Mouse (Mus musculus): Measurements from ENCODE around the gene Gm44965. TPM values are rescaled to one million over a fixed set of nuclear protein-coding genes. Genes with fewer than 3 reads are reported as not detected.
A peak's percentile ranks its signal among the peaks of the same experiment; 100 is the strongest.

Gm44965 gene
- polyA plus RNA-seq (2015; fragmentation: Nextera tagmentation; extraction: Ambion mirVana): not detected in 2 replicates

- WGBS: 4% methylated on average over 45 of the region's 45 CpGs
- Histone ChIP-seq H3K27ac (peak within 1 kb of the TSS; percentile 95), H3K36me3 (peaks cover 32% of the 10 kb centered on the region)
Measured at GRCm38 (mm10) chr6:48593158-48594042, at the start of gene Gm44965, which contains the start of gene Repin1. TSS of gene Gm44965 (plus strand) at chr6:48593941. TSS of gene Repin1 (plus strand) at chr6:48593883.

DNA sequence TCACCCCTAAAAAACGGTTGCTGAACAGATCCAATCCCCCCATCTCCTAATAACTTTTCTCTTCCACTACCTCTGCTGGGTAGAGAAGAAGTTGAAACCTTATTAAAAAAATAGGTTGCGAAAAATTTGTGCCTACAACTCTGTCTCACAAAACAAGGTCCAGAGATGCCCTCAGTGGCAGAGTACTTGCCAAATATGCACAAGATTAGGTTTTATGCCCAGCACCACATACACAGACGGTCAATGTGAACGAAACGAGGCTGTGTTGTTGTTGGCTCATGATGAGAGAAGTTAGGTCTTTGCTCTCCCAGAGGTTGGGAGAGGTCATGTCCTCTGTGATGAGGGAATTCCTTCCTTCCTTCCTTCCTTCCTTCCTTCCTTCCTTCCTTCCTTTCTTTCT, 48.5 kb upstream of the Gm44965 start:
- H3K4me1 ChIP-seq (replicated peaks): peaks cover 5% of the 10 kb centered on the region; the same call in 1 of the 2 replicates
- no peak overlapping the region for H3K4me2 ChIP-seq
- WGBS: 84% methylated on average over 5 of the region's 5 CpGs
- no peak overlapping the region for H3K4me3 ChIP-seq
- H3K9me3 ChIP-seq: no peaks in the 10 kb centered on the region
- no peaks in the 10 kb centered on the region for H3K27me3 ChIP-seq
- no peak overlapping the region for H3K9ac ChIP-seq
- peaks cover 28% of the 10 kb centered on the region for H3K36me3 ChIP-seq
- ATAC-seq (ENCODE audit: low FRiP score): no peak
- H3K27ac ChIP-seq: no peak overlapping the region

More at GRCm38 (mm10) chr6:48593158-48594042, at the start of gene Gm44965, which contains the start of gene Repin1:
- peak; percentile 91 for ATAC-seq (ENCODE audit: low FRiP score)
- H3K4me1 ChIP-seq (replicated peaks): peaks cover 20% of the 10 kb centered on the region
- H3K9ac ChIP-seq: peak within 1 kb of the TSS; percentile 90
- H3K4me2 ChIP-seq: peak within 1 kb of the TSS; percentile 79
- peaks cover 20% of the 10 kb centered on the region for H3K9me3 ChIP-seq
- H3K27me3 ChIP-seq: no peaks in the 10 kb centered on the region
- H3K4me3 ChIP-seq: peak within 1 kb of the TSS; percentile 72

DNA sequence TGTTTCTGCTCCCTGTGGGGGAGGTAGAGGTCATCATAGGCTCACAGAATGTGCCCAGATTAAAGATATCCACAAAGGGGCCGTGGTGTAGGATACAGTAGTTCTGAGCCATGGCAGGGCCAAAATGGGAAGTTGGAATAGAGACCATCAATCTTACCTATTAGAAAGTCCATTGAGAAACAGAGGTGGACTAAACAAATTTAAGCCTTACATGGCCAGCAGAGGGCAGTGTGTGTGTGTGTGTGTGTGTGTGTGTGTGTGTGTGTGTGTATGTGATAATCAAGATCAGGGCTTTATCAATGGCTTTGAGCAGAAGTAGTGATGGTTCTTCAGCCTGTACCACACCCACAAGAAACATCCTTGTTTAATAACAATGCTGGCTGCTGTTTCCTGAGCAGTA, 47.5 kb upstream of the Gm44965 start:
- H3K4me1 ChIP-seq (replicated peaks): peaks cover under 1% of the 10 kb centered on the region; the same call in 1 of the 2 replicates
- no peak overlapping the region for H3K4me3 ChIP-seq
- H3K9ac ChIP-seq: no peak overlapping the region
- H3K27me3 ChIP-seq: peaks cover under 1% of the 10 kb centered on the region; the same call in 1 of the 2 replicates
- H3K9me3 ChIP-seq: no peaks in the 10 kb centered on the region
- no peak for ATAC-seq (ENCODE audit: low FRiP score)
- H3K4me2 ChIP-seq: no peak overlapping the region
- H3K36me3 ChIP-seq: peaks cover 17% of the 10 kb centered on the region
- H3K27ac ChIP-seq: no peak overlapping the region
- 55% methylated on average over 1 of the region's 1 CpGs for WGBS

DNA sequence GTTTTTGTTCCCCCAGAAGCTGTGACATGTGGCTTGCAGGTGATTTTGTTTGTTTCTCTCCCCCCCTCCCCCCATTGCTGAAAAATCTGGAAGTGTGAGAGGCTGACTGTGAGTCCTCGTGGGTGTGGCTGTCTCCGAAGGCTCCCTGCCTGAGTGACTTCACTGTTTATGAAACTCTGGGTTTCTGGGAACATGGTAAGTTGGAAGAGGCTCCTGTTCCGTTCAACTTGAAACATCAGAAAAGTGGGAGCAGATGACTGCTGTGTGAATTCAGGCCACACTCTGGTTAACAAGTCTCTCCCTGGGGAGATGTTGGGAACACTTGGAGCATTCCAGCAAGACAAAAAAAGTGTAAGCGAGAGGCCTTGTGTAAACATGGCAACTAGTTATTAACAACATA, 46.9 kb upstream of the Gm44965 start:
- 79% methylated on average over 4 of the region's 4 CpGs for WGBS
- ATAC-seq (ENCODE audit: low FRiP score): no peak
- H3K27ac ChIP-seq: no peak overlapping the region

GRCm38 (mm10) chr6:48548314-48548713, 45.4 kb upstream of the Gm44965 start:
- Histone ChIP-seq H3K9me3 (no peaks in the 10 kb centered on the region), H3K36me3 (no peaks in the 10 kb centered on the region), H3K27me3 (peaks cover 4% of the 10 kb centered on the region; the same call in 1 of the 2 replicates), H3K27ac (no peak overlapping the region), H3K9ac (no peak overlapping the region), H3K4me1 (replicated peaks) (no peaks in the 10 kb centered on the region), H3K4me2 (no peak overlapping the region), H3K4me3 (no peak overlapping the region)
- WGBS: 89% methylated on average over 6 of the region's 6 CpGs
- no peak for ATAC-seq (ENCODE audit: low FRiP score)

More for the DNA sequence above, 46.9 kb upstream of the Gm44965 start:
- no peak overlapping the region for H3K4me3 ChIP-seq
- H3K9me3 ChIP-seq: no peaks in the 10 kb centered on the region
- no peak overlapping the region for H3K9ac ChIP-seq
- peaks cover 12% of the 10 kb centered on the region for H3K36me3 ChIP-seq
- H3K4me1 ChIP-seq (replicated peaks): no peaks in the 10 kb centered on the region; the same call in 1 of the 2 replicates
- no peak overlapping the region for H3K4me2 ChIP-seq
- H3K27me3 ChIP-seq: peaks cover 4% of the 10 kb centered on the region; the same call in 1 of the 2 replicates

DNA sequence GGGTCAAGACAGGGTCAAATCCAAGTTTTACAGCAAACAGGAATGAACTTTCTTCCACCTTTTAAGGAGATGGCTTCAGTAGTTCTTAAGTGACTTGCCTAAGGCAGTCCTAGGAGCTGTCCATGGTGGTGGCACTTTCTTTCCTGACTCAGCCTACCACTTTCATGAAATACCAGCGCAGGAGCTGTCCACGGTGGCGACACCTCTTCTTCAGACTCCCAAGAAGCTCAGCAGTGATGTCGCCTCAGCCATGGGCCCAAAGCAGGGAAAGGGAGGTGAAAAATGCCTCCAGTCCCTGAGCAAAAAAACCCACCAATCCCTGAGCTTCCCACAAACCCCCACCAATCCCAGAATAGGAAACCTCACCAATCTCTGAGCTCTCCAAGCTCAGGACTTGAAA, 40.8 kb upstream of the Gm44965 start:
- Histone ChIP-seq H3K27ac (no peak overlapping the region; the same call in 1 of the 2 replicates), H3K27me3 (peaks cover 4% of the 10 kb centered on the region; the same call in 1 of the 2 replicates)

DNA sequence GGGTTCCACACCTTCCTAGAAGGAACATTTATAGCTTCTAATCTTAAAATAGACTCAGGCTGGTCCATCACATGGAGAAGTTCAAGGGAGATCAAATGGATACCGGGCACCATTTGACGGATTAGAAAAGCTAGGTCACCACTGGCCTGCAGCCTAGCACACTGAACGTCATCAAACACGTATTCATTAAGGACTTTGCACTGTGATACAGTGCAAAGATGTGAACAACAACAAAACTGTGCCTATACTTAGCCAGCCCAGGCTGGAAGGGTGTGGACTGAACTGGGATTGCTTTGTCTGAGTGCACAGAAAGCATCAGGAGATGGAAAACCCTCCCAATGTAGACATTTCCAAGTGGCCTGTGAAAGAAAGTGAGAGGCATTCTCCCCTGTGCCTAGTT, 39.9 kb upstream of the Gm44965 start:
- peak overlapping the region; percentile 67 for H3K9ac ChIP-seq
- peaks cover 24% of the 10 kb centered on the region for H3K4me1 ChIP-seq (replicated peaks)

More for the DNA sequence above, 40.8 kb upstream of the Gm44965 start:
- ATAC-seq (ENCODE audit: low FRiP score): no peak
- Histone ChIP-seq H3K4me3 (no peak overlapping the region), H3K36me3 (peaks cover 14% of the 10 kb centered on the region), H3K9me3 (no peaks in the 10 kb centered on the region), H3K4me2 (no peak overlapping the region), H3K9ac (no peak overlapping the region), H3K4me1 (replicated peaks) (peaks cover 20% of the 10 kb centered on the region)
- WGBS: 65% methylated on average over 4 of the region's 4 CpGs

GRCm38 (mm10) chr6:48554280-48555103, 39.2 kb upstream of the Gm44965 start, which contains the start of gene Lrrc61:
TSS of gene Lrrc61 (plus strand) at chr6:48554796.
- H3K27ac ChIP-seq: peak within 1 kb of the TSS; percentile 93
- peak within 1 kb of the TSS; percentile 53 for H3K4me2 ChIP-seq
- peaks cover 4% of the 10 kb centered on the region; the same call in 1 of the 2 replicates for H3K27me3 ChIP-seq
- H3K4me3 ChIP-seq: peak within 1 kb of the TSS; percentile 45
- under 1% methylated on average over 39 of the region's 39 CpGs for WGBS
- H3K9ac ChIP-seq: peak within 1 kb of the TSS; percentile 67
- ATAC-seq (ENCODE audit: low FRiP score): peak; percentile 94
- no peaks in the 10 kb centered on the region for H3K9me3 ChIP-seq
- H3K4me1 ChIP-seq (replicated peaks): peaks cover 24% of the 10 kb centered on the region
- H3K36me3 ChIP-seq: peaks cover 26% of the 10 kb centered on the region

More for the DNA sequence above, 39.9 kb upstream of the Gm44965 start:
- peak; percentile 4; the same call in 1 of the 2 replicates for ATAC-seq (ENCODE audit: low FRiP score)
- 80% methylated on average over 4 of the region's 4 CpGs for WGBS
- H3K27me3 ChIP-seq: peaks cover 4% of the 10 kb centered on the region; the same call in 1 of the 2 replicates
- H3K27ac ChIP-seq: peak overlapping the region; percentile 93
- peak overlapping the region; percentile 53 for H3K4me2 ChIP-seq
- H3K4me3 ChIP-seq: peak overlapping the region; percentile 45
- H3K9me3 ChIP-seq: no peaks in the 10 kb centered on the region
- H3K36me3 ChIP-seq: peaks cover 20% of the 10 kb centered on the region

DNA sequence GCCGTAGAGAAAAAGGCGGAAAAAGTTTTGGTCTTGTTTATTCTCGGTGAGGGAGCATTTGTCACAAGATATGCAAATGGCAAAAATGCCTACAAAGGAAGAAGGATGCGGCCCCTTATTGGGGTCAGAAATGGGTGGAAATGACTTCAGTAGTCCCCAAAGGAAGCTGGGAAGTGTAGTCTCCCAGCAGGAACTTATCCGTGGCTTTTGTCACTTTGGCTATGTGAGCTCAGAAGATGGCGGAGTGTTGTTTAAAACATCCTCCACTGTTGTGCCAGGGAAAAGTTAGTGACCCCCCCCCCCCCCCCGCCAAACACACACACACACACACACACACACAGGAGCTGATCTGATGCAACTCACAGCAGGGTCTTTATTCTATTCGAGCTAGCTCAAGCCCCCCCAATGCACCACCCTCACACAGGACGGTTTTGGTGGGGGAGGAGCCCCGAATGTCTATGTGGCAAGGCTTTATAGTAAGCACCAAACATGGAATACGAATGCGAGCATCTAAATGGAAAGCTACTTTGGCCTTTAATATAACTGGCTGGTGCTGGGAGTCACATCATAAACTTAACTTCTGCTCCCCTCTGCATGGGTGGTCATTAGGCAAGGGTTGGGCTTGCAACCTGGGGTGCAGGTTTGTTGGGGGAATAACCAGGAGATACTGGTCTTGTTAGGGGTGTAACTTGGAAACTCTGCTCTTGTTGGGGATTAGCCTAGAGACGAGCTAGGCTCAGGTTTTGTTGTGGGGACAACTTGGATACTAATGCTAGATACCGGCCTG, 38.4 kb upstream of the Gm44965 start:
- Histone ChIP-seq H3K36me3 (peaks cover 34% of the 10 kb centered on the region), H3K27me3 (peaks cover 4% of the 10 kb centered on the region; the same call in 1 of the 2 replicates), H3K4me2 (peak overlapping the region; percentile 53), H3K9ac (peak overlapping the region; percentile 67), H3K9me3 (no peaks in the 10 kb centered on the region), H3K27ac (peak overlapping the region; percentile 93), H3K4me3 (peak overlapping the region; percentile 45), H3K4me1 (replicated peaks) (peaks cover 24% of the 10 kb centered on the region)
- ATAC-seq (ENCODE audit: low FRiP score): peak; percentile 88
- whole genome bisulfite sequencing: 32% methylated on average over 13 of the region's 14 CpGs

GRCm38 (mm10) chr6:48555956-48556355, 37.8 kb upstream of the Gm44965 start:
- H3K4me1 ChIP-seq (replicated peaks): peaks cover 24% of the 10 kb centered on the region
- ATAC-seq (ENCODE audit: low FRiP score): no peak
- H3K4me3 ChIP-seq: peak overlapping the region; percentile 45; the same call in 1 of the 2 replicates
- WGBS: 94% methylated on average over 3 of the region's 3 CpGs
- H3K9ac ChIP-seq: peak overlapping the region; percentile 67
- H3K27ac ChIP-seq: no peak overlapping the region
- peaks cover 38% of the 10 kb centered on the region for H3K36me3 ChIP-seq
- no peaks in the 10 kb centered on the region for H3K9me3 ChIP-seq
- peak overlapping the region; percentile 53 for H3K4me2 ChIP-seq
- H3K27me3 ChIP-seq: peaks cover 4% of the 10 kb centered on the region; the same call in 1 of the 2 replicates

- Histone ChIP-seq H3K9me3 (no peaks in the 10 kb centered on the region), H3K4me3 (no peak overlapping the region), H3K9ac (no peak overlapping the region), H3K4me1 (replicated peaks) (peaks cover 20% of the 10 kb centered on the region; the same call in 1 of the 2 replicates), H3K4me2 (no peak overlapping the region), H3K27ac (no peak overlapping the region), H3K36me3 (peaks cover 69% of the 10 kb centered on the region), H3K27me3 (no peaks in the 10 kb centered on the region)
- WGBS: 86% methylated on average over 4 of the region's 4 CpGs
- ATAC-seq (ENCODE audit: low FRiP score): no peak
Measured at GRCm38 (mm10) chr6:48565693-48566310, 27.9 kb upstream of the Gm44965 start.
